Mouse (Mus musculus): ENCODE results near the gene Fam185a. TPM values are rescaled to one million over a fixed set of nuclear protein-coding genes. Genes with fewer than 3 reads are reported as not detected.

The Fam185a gene
- polyA plus RNA-seq, 1 experiment = 21.4 TPM

GRCm38 (mm10) chr5:21492213-21492612 lies 67.5 kb downstream of the Fam185a start:
- H3K27ac ChIP-seq (ENCODE audit: insufficient read depth, low read length) = no peak overlapping the region

GRCm38 (mm10) chr5:21493294-21493999 lies 68.7 kb downstream of the Fam185a start:
- H3K9ac ChIP-seq (ENCODE audit: low read depth, poor library complexity, severe bottlenecking) = no peak overlapping the region
- no peaks in the 10 kb centered on the region for H3K4me1 ChIP-seq (ENCODE audit: control insufficient read depth, insufficient read depth, low read length)
- H3K9me3 ChIP-seq (replicated peaks; ENCODE audit: control insufficient read depth, insufficient read depth, low read length, poor library complexity, severe bottlenecking) = no peaks in the 10 kb centered on the region
- H3K27me3 ChIP-seq (ENCODE audit: control insufficient read depth, insufficient read depth, low read length, poor library complexity, severe bottlenecking) = no peaks in the 10 kb centered on the region
- TF ChIP-seq EP300 (IDR thresholded peaks at IDR 0.05; ENCODE audit: insufficient read depth, low read depth, low read length) (no peak), POLR2A (IDR thresholded peaks at IDR 0.05; ENCODE audit: insufficient read depth, low read length) (no peak), CTCF (IDR thresholded peaks at IDR 0.05; ENCODE audit: low read depth, low read length) (no peak)
- no peaks in the 10 kb centered on the region for H3K36me3 ChIP-seq (ENCODE audit: control insufficient read depth, insufficient read depth, low read length, poor library complexity, severe bottlenecking)
- no peak overlapping the region for H3K4me3 ChIP-seq (ENCODE audit: low read depth, low read length)
- no peak overlapping the region for H3K27ac ChIP-seq (ENCODE audit: insufficient read depth, low read length)

More at GRCm38 (mm10) chr5:21492213-21492612, 67.5 kb downstream of the Fam185a start:
- Histone ChIP-seq H3K4me3 (ENCODE audit: low read depth, low read length) (no peak overlapping the region), H3K27me3 (ENCODE audit: control insufficient read depth, insufficient read depth, low read length, poor library complexity, severe bottlenecking) (no peaks in the 10 kb centered on the region), H3K4me1 (ENCODE audit: control insufficient read depth, insufficient read depth, low read length) (no peaks in the 10 kb centered on the region), H3K36me3 (ENCODE audit: control insufficient read depth, insufficient read depth, low read length, poor library complexity, severe bottlenecking) (no peaks in the 10 kb centered on the region), H3K9ac (ENCODE audit: low read depth, poor library complexity, severe bottlenecking) (no peak overlapping the region), H3K9me3 (replicated peaks; ENCODE audit: control insufficient read depth, insufficient read depth, low read length, poor library complexity, severe bottlenecking) (no peaks in the 10 kb centered on the region)
- TF ChIP-seq CTCF (IDR thresholded peaks at IDR 0.05; ENCODE audit: low read depth, low read length) (no peak), EP300 (IDR thresholded peaks at IDR 0.05; ENCODE audit: insufficient read depth, low read depth, low read length) (no peak), POLR2A (IDR thresholded peaks at IDR 0.05; ENCODE audit: insufficient read depth, low read length) (no peak)

GRCm38 (mm10) chr5:21494781-21495180 lies 70.0 kb downstream of the Fam185a start:
- H3K36me3 ChIP-seq (ENCODE audit: control insufficient read depth, insufficient read depth, low read length, poor library complexity, severe bottlenecking) = no peaks in the 10 kb centered on the region
- no peaks in the 10 kb centered on the region for H3K27me3 ChIP-seq (ENCODE audit: control insufficient read depth, insufficient read depth, low read length, poor library complexity, severe bottlenecking)
- H3K27ac ChIP-seq (ENCODE audit: insufficient read depth, low read length) = no peak overlapping the region
- H3K9me3 ChIP-seq (replicated peaks; ENCODE audit: control insufficient read depth, insufficient read depth, low read length, poor library complexity, severe bottlenecking) = no peaks in the 10 kb centered on the region
- TF ChIP-seq EP300 (IDR thresholded peaks at IDR 0.05; ENCODE audit: insufficient read depth, low read depth, low read length) = no peak
- TF ChIP-seq CTCF (IDR thresholded peaks at IDR 0.05; ENCODE audit: low read depth, low read length) = no peak
- no peaks in the 10 kb centered on the region for H3K4me1 ChIP-seq (ENCODE audit: control insufficient read depth, insufficient read depth, low read length)
- no peak overlapping the region for H3K9ac ChIP-seq (ENCODE audit: low read depth, poor library complexity, severe bottlenecking)
- H3K4me3 ChIP-seq (ENCODE audit: low read depth, low read length) = no peak overlapping the region

DNA sequence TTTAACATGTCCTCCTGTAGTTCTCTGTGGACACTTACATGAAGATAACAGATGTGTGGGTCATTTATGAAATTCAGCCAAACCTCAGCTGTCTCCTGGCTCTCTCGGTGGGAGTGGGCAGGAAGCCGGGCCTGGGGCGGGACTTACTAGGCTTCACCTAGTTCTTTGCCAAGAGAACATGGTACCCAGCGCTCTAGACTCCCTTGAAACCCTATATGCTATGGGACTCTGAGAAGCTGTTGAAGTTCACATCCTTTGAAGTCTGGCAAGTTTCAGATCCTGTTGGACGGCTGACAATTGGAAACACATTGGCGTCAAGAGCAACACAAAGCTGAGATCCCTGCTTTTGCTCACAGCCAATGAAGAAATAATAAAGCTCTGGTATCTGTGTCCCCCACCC lies 71.6 kb downstream of the Fam185a start:
- no peaks in the 10 kb centered on the region for H3K4me1 ChIP-seq (ENCODE audit: control insufficient read depth, insufficient read depth, low read length)
- TF ChIP-seq POLR2A (IDR thresholded peaks at IDR 0.05; ENCODE audit: insufficient read depth, low read length) = no peak
- TF ChIP-seq CTCF (IDR thresholded peaks at IDR 0.05; ENCODE audit: low read depth, low read length) = no peak
- no peak for TF ChIP-seq EP300 (IDR thresholded peaks at IDR 0.05; ENCODE audit: insufficient read depth, low read depth, low read length)
- no peak overlapping the region for H3K27ac ChIP-seq (ENCODE audit: insufficient read depth, low read length)

DNA sequence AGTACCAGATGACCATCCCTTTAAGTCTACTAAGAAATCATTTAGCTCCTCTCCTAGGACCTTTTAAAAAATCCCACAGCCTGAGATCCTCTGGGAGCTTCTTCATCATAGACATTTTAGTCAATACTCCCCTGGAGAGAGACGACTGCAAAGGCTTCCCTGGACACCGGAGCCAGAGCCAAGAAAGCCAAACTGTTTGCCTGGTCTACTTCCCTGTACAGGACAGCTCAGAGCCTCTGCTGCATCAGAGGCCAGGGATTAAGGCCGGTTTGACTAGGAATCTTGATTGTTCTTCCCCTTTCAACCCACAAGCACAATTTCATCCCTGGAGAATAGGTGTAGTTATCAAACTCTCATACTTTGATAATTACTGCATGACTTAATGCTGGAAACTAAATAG lies 72.1 kb downstream of the Fam185a start:
- Histone ChIP-seq H3K36me3 (ENCODE audit: control insufficient read depth, insufficient read depth, low read length, poor library complexity, severe bottlenecking) (no peaks in the 10 kb centered on the region), H3K27me3 (ENCODE audit: control insufficient read depth, insufficient read depth, low read length, poor library complexity, severe bottlenecking) (no peaks in the 10 kb centered on the region), H3K4me3 (ENCODE audit: low read depth, low read length) (no peak overlapping the region), H3K27ac (ENCODE audit: insufficient read depth, low read length) (no peak overlapping the region), H3K4me1 (ENCODE audit: control insufficient read depth, insufficient read depth, low read length) (no peaks in the 10 kb centered on the region), H3K9ac (ENCODE audit: low read depth, poor library complexity, severe bottlenecking) (no peak overlapping the region), H3K9me3 (replicated peaks; ENCODE audit: control insufficient read depth, insufficient read depth, low read length, poor library complexity, severe bottlenecking) (no peaks in the 10 kb centered on the region)
- TF ChIP-seq CTCF (IDR thresholded peaks at IDR 0.05; ENCODE audit: low read depth, low read length) = no peak
- TF ChIP-seq POLR2A (IDR thresholded peaks at IDR 0.05; ENCODE audit: insufficient read depth, low read length) = no peak
- no peak for TF ChIP-seq EP300 (IDR thresholded peaks at IDR 0.05; ENCODE audit: insufficient read depth, low read depth, low read length)

More for the DNA sequence above, 71.6 kb downstream of the Fam185a start:
- H3K9me3 ChIP-seq (replicated peaks; ENCODE audit: control insufficient read depth, insufficient read depth, low read length, poor library complexity, severe bottlenecking) = no peaks in the 10 kb centered on the region
- H3K36me3 ChIP-seq (ENCODE audit: control insufficient read depth, insufficient read depth, low read length, poor library complexity, severe bottlenecking) = no peaks in the 10 kb centered on the region
- H3K9ac ChIP-seq (ENCODE audit: low read depth, poor library complexity, severe bottlenecking) = no peak overlapping the region
- H3K4me3 ChIP-seq (ENCODE audit: low read depth, low read length) = no peak overlapping the region
- H3K27me3 ChIP-seq (ENCODE audit: control insufficient read depth, insufficient read depth, low read length, poor library complexity, severe bottlenecking) = no peaks in the 10 kb centered on the region

GRCm38 (mm10) chr5:21498490-21498889 lies 73.7 kb downstream of the Fam185a start:
- H3K27me3 ChIP-seq (ENCODE audit: control insufficient read depth, insufficient read depth, low read length, poor library complexity, severe bottlenecking) = no peaks in the 10 kb centered on the region
- TF ChIP-seq EP300 (IDR thresholded peaks at IDR 0.05; ENCODE audit: insufficient read depth, low read depth, low read length) (no peak), CTCF (IDR thresholded peaks at IDR 0.05; ENCODE audit: low read depth, low read length) (no peak), POLR2A (IDR thresholded peaks at IDR 0.05; ENCODE audit: insufficient read depth, low read length) (no peak)
- no peak overlapping the region for H3K27ac ChIP-seq (ENCODE audit: insufficient read depth, low read length)
- H3K36me3 ChIP-seq (ENCODE audit: control insufficient read depth, insufficient read depth, low read length, poor library complexity, severe bottlenecking) = no peaks in the 10 kb centered on the region
- H3K9ac ChIP-seq (ENCODE audit: low read depth, poor library complexity, severe bottlenecking) = no peak overlapping the region
- H3K4me1 ChIP-seq (ENCODE audit: control insufficient read depth, insufficient read depth, low read length) = no peaks in the 10 kb centered on the region
- H3K9me3 ChIP-seq (replicated peaks; ENCODE audit: control insufficient read depth, insufficient read depth, low read length, poor library complexity, severe bottlenecking) = no peaks in the 10 kb centered on the region
- H3K4me3 ChIP-seq (ENCODE audit: low read depth, low read length) = no peak overlapping the region
